Mouse (Mus musculus) embryo, embryonic 11 days (tissue): ENCODE measurements around the gene Rpl32.

Experiments used
- DNase-seq: peaks from one replicate; pipeline ENCODE4 v3.0.0-alpha.2; 2015

The Rpl32 gene

GRCm38 (mm10) chr6:115814104-115814503, 5.6 kb upstream of the Rpl32 start:
- DNase-seq, result peak; percentile 81

GRCm38 (mm10) chr6:115811606-115812005, 3.1 kb upstream of the Rpl32 start:
- DNase-seq, result no peak

- no peak for DNase-seq
Observed at GRCm38 (mm10) chr6:115808196-115808487, 405 bp downstream of the Rpl32 start.

GRCm38 (mm10) chr6:115807464-115808195, 917 bp downstream of the Rpl32 start:
- no peak for DNase-seq

- DNase-seq, result no peak
Observed at GRCm38 (mm10) chr6:115804432-115805192, 3.9 kb downstream of the Rpl32 start.

GRCm38 (mm10) chr6:115803541-115804382, 4.8 kb downstream of the Rpl32 start:
- DNase-seq, result peak; percentile 83

GRCm38 (mm10) chr6:115801811-115802210, 6.7 kb downstream of the Rpl32 start:
- no peak for DNase-seq

GRCm38 (mm10) chr6:115792691-115793215, 15.8 kb downstream of the Rpl32 start:
- DNase-seq, result no peak

GRCm38 (mm10) chr6:115791842-115792686, 16.5 kb downstream of the Rpl32 start:
- no peak for DNase-seq

GRCm38 (mm10) chr6:115791016-115791415, 17.5 kb downstream of the Rpl32 start:
- no peak for DNase-seq

GRCm38 (mm10) chr6:115782781-115783180, 25.8 kb downstream of the Rpl32 start:
- DNase-seq, result no peak

- no peak for DNase-seq
Observed at GRCm38 (mm10) chr6:115776363-115776762, 32.2 kb downstream of the Rpl32 start.

GRCm38 (mm10) chr6:115775838-115776237, 32.7 kb downstream of the Rpl32 start:
- peak; percentile 25 for DNase-seq

GRCm38 (mm10) chr6:115774501-115774921, 34.0 kb downstream of the Rpl32 start, which contains the start of gene Cand2:
Cand2 (plus strand) TSS chr6:115774538.
- peak; percentile 92 for DNase-seq

GRCm38 (mm10) chr6:115773966-115774413, 34.6 kb downstream of the Rpl32 start:
- peak; percentile 88 for DNase-seq

GRCm38 (mm10) chr6:115772604-115773003, 35.9 kb downstream of the Rpl32 start:
- DNase-seq, result no peak

- no peak for DNase-seq
Observed at GRCm38 (mm10) chr6:115772201-115772600, 36.3 kb downstream of the Rpl32 start.

- no peak for DNase-seq
Observed at GRCm38 (mm10) chr6:115770852-115771251, 37.7 kb downstream of the Rpl32 start.

- no peak for DNase-seq
Observed at GRCm38 (mm10) chr6:115770059-115770670, 38.4 kb downstream of the Rpl32 start.

GRCm38 (mm10) chr6:115768207-115768606, 40.3 kb downstream of the Rpl32 start:
- DNase-seq, result no peak

- DNase-seq, result peak; percentile 33
Observed at GRCm38 (mm10) chr6:115767357-115767756, 41.2 kb downstream of the Rpl32 start.

GRCm38 (mm10) chr6:115764179-115764578, 44.4 kb downstream of the Rpl32 start:
- peak; percentile 90 for DNase-seq
